Mouse (Mus musculus) retina, postnatal 7 days (tissue): ENCODE measurements around the gene Slc35a5.
A peak's percentile ranks its signal among the peaks of the same experiment; 100 is the strongest.

Experiments used
- DNase-seq: peaks from one replicate; pipeline ENCODE4 v3.0.0-alpha.2; 2012; ENCODE audit warnings: low read depth, low spot score

Slc35a5 gene

GRCm38 (mm10) chr16:45117200-45117599 lies 41.3 kb downstream of the Slc35a5 start:
- no peak for DNase-seq

- no peak for DNase-seq
These were observed 48.0 kb downstream of the Slc35a5 start for GRCm38 (mm10) chr16:45110498-45110897.

GRCm38 (mm10) chr16:45108203-45108878 lies 50.2 kb downstream of the Slc35a5 start:
- DNase-seq, result no peak

- DNase-seq, result no peak
These were observed 53.5 kb downstream of the Slc35a5 start for GRCm38 (mm10) chr16:45104993-45105392.

GRCm38 (mm10) chr16:45100892-45101291 lies 57.6 kb downstream of the Slc35a5 start:
- no peak for DNase-seq

- no peak for DNase-seq
These were observed 59.7 kb downstream of the Slc35a5 start for GRCm38 (mm10) chr16:45098886-45099210.

DNA sequence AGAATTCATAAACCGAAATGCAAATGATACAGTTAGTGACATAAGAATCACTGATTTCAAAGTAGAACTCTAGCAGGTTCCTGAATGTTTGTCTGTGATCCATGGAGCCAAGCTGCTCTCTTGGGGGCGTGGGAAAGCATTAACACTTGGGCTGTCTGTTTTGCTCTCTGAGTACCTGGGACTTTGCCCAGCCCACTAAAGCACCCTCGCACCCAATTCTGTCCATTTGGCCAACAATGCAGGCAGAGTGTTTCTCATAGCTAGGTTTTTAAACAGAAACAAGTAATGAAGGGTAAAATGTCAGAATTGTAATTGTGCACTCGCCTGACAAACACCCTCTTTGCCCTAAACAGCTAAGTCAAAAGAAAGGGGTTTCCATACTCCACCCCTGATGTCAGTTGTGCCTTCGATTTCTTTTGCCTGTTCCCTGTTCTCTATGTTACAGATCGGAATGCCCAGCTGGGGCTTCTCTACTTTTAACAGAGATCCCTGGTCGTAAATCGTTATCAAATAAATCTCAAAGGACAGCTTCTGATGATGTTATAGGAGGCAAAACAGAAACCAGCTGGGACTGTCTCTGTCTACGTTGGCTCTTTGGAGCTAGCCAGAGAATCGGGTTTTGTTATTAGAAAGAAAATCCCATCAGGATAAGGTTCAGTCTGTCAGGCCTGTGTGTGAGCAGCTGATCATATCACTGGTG lies 60.2 kb downstream of the Slc35a5 start:
- DNase-seq, result no peak

GRCm38 (mm10) chr16:45097467-45097866 lies 61.0 kb downstream of the Slc35a5 start:
- no peak for DNase-seq

- DNase-seq, result no peak
These were observed 62.7 kb downstream of the Slc35a5 start for GRCm38 (mm10) chr16:45095561-45096482.

- DNase-seq, result no peak
These were observed 63.5 kb downstream of the Slc35a5 start for GRCm38 (mm10) chr16:45095030-45095429.

DNA sequence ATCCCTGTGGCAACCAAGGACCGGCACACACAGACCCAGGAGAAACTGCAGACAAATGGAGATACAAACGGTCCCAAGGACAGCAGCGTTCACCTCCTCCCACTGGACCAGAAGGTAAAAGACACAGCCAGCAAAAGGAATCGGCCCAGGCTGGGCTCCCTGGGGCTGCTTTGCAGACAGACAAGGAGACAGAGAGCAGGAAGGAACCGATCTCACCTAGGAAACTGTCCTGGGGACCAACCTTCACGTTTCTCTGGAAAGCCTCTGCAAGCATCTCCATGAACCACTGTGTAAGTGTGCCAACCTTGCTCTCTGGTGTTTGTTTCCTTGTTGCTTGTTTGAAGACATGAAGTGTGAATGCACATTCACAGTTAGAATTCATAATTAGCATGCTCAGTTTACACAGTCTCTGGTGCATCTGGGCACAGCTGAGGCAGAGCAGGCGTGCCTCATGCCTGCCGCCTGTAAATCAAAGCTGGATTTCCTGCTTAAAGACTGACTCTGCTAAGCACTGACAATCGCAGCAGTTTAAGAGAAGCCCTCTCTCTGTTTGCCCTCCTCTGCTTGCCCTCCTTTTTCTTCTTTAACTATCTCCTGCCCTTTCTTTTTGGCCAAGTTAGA lies 64.3 kb downstream of the Slc35a5 start:
- no peak for DNase-seq

- no peak for DNase-seq
These were observed 65.3 kb downstream of the Slc35a5 start, which contains the start of gene Ccdc80 for GRCm38 (mm10) chr16:45093137-45093731. Gene Ccdc80, plus strand, starts transcription at chr16:45093402.

- DNase-seq, result peak; percentile 53
These were observed 68.5 kb downstream of the Slc35a5 start for GRCm38 (mm10) chr16:45090005-45090404.
